Mouse (Mus musculus): Measurements from ENCODE around the gene Olfr591.
A peak's percentile ranks its signal among the peaks of the same experiment; 100 is the strongest.
"Not testable (repeated sequence)": the region's sequence is repeated elsewhere in the genome, so short reads cannot be mapped to it uniquely, and the experiment has no call there.

Gene Olfr591

DNA sequence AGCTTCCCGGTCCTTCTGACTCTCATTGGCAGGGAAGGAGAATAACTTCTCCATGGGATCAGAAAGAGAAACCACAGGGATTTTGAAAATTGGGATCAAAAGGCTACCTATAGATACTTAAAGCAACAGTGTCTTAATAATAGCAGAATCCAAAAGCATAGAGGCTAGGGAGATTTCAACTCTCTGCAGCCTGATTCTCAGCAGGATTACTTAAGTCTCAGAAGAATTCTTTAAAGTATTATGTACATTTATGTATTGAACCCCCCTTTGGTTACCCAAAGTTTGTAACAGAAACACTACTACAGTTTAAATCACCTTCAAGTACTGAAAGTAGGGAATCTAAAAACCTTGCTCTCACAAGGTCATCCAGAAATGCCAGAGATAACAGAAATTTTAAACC, at the start of gene Olfr591:
Olfr591 (minus strand) TSS at position 101 of the 400 bp plus-strand sequence.
- no peak for DNase-seq (ENCODE audit: low read depth, low spot score)

DNA sequence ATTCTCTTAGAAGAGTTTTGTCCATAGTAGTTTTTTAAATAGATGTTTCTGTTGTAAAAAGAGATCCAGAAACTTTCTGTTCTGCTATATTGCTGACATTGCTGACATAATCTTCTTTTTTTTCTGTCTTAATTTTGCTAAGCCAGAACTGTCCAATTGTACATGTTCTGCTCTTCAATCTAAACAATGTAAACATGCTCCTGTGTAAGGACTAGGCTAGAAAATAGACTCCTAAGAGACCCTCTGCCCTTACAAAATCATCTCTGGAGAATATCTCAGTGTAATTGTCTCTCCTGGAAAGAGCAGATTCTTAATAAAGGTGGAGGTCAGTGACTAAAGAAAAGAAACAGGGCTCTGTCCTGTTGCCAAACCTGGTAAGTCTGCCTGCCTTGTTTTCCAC, 38.6 kb upstream of the Olfr591 start, which contains the start of gene Olfr594:
Olfr594 (plus strand) TSS at position 301 of the 400 bp plus-strand sequence.
- no peak for DNase-seq (ENCODE audit: low read depth, low spot score)

DNA sequence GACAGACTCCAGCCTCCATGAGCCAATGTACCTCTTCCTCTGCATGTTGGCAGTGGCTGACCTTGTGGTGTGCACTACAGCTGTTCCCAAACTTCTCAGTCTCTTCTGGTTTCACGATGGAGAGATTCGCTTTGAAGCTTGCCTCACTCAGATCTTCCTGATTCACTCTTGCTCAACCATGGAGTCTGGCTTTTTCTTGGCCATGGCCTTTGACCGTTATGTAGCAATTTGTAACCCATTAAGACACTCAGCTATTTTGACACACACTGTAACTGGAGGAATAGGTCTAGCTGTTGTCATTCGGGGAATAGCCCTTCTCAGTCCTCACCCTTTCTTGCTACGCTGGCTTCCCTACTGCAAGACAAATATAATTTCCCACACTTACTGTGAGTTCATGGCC, 33.9 kb upstream of the Olfr591 start:
- not testable (repeated sequence) for DNase-seq (ENCODE audit: low read depth, low spot score)

DNA sequence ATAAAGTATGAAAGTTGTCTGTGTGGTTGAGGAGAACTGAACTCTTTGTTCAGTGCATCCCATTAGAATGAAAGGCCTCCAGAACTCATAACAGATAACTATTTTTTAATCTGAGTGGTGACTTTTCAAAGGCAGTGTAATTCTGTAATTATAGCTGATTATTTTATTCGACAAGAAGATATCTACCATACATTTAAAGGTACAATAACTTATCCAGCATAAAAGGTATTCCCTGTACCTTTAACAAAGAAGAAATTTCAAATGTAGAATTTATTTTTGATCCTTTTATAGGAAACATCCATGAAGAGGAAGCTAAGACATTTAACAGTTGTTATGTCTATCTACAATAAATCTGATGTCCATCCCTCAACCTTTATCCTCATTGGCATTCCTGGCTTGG, 33.4 kb upstream of the Olfr591 start, which contains the start of gene Olfr593:
Olfr593 (plus strand) TSS at position 301 of the 400 bp plus-strand sequence.
- DNase-seq (ENCODE audit: low read depth, low spot score) = no peak

DNA sequence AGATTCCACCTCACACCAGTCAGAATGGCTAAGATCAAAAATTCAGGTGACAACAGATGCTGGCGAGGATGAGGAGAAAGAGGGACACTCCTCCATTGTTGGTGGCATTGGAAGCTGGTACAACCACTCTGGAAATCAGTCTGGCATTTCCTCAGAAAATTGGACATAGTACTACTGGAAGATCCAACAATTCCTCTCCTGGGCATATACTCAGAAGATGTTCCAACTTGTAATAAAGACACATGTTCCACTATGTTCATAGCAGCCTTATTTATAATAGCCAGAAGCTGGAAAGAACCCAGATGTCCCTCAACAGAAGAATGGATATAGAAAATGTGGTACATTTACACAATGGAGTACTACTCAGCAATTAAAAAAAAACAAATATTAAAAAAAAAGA, 6.4 kb upstream of the Olfr591 start, which contains the start of gene Olfr592:
Olfr592 (plus strand) TSS at position 301 of the 400 bp plus-strand sequence.
- not testable (repeated sequence) for DNase-seq (ENCODE audit: low read depth, low spot score)

DNA sequence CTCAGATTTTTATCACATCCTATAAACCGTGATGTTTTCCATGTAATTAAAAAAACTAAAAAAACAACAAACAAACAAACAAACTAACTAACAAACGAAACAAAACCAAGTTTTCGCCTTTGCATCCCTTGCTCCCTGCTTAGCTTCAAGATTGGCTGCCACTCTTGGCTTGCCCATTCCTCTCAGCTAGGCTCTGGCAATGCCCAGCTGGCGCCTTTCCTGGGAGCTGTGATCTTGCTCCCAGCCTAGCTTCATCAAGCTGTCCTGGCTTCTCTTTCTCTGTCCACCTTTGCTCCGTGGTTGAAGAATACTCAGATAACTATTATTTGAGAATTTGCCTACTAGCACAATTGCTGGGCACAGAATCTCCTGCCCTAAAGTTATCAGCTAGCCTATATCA, 8.4 kb downstream of the Olfr591 start:
- no peak for DNase-seq (ENCODE audit: low read depth, low spot score)

DNA sequence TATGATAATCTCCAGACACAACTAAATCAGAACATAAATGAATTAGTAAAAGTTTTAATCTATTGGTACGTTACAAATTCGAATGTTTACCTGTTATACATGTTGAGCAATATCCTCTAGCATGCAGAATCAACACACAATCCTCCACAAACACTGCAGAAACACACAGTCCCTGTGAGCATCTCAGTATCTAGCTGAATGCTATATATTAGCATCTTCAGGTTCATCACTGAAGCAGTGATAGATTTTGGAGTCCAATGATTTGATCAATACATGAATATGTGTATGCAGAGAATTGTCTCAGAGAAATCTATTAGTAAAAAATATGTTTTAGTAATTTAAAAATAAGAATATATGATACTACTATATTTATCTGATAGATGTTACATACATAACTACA, 21.9 kb downstream of the Olfr591 start, which contains the start of gene Olfr589:
Olfr589 (minus strand) TSS at position 101 of the 400 bp plus-strand sequence.
- no peak for DNase-seq (ENCODE audit: low read depth, low spot score)

DNA sequence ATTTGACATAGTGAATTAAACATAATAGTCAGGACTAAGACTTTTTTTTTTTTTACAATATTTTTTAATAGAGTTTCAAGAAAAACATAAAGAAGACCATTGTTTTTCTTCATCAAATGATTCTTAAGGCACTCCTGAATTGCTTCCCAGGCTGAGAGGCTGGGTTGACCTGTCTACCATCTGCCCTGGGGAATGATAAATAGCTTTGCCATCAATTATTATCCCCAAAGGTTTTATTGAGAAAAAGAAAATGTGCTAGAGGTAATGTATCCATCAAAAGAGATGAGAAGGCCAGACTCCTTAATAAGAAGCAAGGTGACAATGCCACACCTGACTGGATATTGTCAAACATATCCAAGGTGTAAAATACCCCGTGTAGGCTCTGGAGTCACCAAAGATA, 37.6 kb downstream of the Olfr591 start, which contains the start of gene Olfr588-ps1:
Olfr588-ps1 (plus strand) TSS at position 301 of the 400 bp plus-strand sequence.
- no peak for DNase-seq (ENCODE audit: low read depth, low spot score)

DNA sequence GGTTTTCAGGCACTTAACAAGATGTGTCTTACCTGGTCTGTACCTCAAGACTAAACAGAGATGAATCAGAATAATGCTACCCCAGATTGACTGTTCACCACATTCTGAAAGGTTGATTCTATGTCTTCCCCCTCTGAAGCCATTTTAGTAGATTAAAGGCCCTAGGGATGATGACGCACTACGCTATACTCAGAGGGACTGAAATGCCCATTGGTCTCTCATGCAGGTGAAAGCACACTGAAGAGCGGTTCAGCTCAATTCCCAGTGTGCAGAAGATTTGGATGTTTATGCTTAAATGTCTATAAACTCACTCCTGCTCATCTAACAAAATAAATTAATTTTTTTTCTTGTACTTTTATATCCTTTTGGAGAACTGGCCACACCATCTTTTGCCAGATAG, 52.6 kb downstream of the Olfr591 start, which contains the start of gene Olfr586:
Olfr586 (minus strand) TSS at position 101 of the 400 bp plus-strand sequence.
- no peak for DNase-seq (ENCODE audit: low read depth, low spot score)

DNA sequence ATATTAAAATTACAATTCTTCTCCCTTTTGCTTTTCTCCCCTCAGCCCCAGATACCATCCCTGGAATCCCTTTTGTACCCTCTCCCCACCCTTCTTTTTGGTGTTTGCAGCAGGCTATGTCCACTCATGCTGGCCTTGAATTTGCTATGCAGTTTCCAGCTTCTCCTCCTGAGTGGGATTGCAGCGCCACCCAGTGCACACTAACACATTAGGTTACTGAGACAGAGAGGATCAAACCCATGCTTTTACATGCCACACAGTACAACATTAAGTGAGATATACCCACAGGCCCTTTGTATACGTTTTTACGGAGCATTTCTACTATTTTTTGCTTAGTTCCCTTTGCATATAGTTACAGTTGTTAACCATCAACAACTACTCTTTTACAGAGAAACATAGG, 58.7 kb downstream of the Olfr591 start:
- DNase-seq (ENCODE audit: low read depth, low spot score) = peak; percentile 21
